Mouse (Mus musculus) forebrain, postnatal 0 days (tissue): ENCODE measurements around the gene Zbtb32. TPM values are rescaled to one million over a fixed set of nuclear protein-coding genes. Genes with fewer than 3 reads are reported as not detected.

Experiments
- ATAC-seq: fragments of 200-750 bp; cut with Nextera tagmentation; 2 replicates; pipeline ENCODE4 v1.8.0; 2017; ENCODE audit warnings: mild to moderate bottlenecking, moderate library complexity
- DNase-seq: peaks from one replicate; pipeline ENCODE4 v3.0.0-alpha.2; 2015
- H3K27ac ChIP-seq: fragments of 300-500 bp; sonication (generic); 2 replicates; pipeline ENCODE4 v1.5.1; 2014; ENCODE audit warnings: low read depth, mild to moderate bottlenecking, antibody characterized with exemption, low read length, moderate library complexity, mixed read lengths
- H3K27me3 ChIP-seq: fragments of 300-500 bp; sonication (generic); 2 replicates; pipeline ENCODE4 v1.6.1; 2014; ENCODE audit warnings: mild to moderate bottlenecking, low read length, mixed read lengths; ENCODE audit not compliant: insufficient read depth
- H3K36me3 ChIP-seq: fragments of 300-500 bp; sonication (generic); 2 replicates; pipeline ENCODE4 v1.6.1; 2014; ENCODE audit warnings: mild to moderate bottlenecking, moderate library complexity; ENCODE audit not compliant: insufficient read depth
- H3K4me1 ChIP-seq: fragments of 300-500 bp; sonication (generic); 2 replicates; pipeline ENCODE4 v1.6.1; 2014; ENCODE audit warnings: antibody characterized with exemption; ENCODE audit not compliant: insufficient read depth
- H3K4me2 ChIP-seq: fragments of 300-500 bp; sonication (generic); 2 replicates; pipeline ENCODE4 v1.6.1; 2014; ENCODE audit warnings: low read depth, mild to moderate bottlenecking, moderate library complexity
- H3K4me3 ChIP-seq: fragments of 300-500 bp; sonication (generic); 2 replicates; pipeline ENCODE4 v1.5.1; 2014; ENCODE audit warnings: low read depth, low read length, mixed read lengths
- H3K9ac ChIP-seq: fragments of 300-500 bp; sonication (generic); 2 replicates; pipeline ENCODE4 v1.6.1; 2014; ENCODE audit warnings: mild to moderate bottlenecking
- H3K9me3 ChIP-seq: fragments of 300-500 bp; sonication (generic); 2 replicates; pipeline ENCODE4 v1.6.1; 2016; ENCODE audit warnings: low read length
- CTCF ChIP-seq: sonication (generic); IDR thresholded peaks from 2 replicates; pipeline ENCODE4 v1.5.1; 2016; ENCODE audit warnings: antibody characterized with exemption, control low read depth, low read depth
- WGBS: fragments of 180-500 bp; shearing (Covaris S2); extraction: QIAGEN DNeasy Blood & Tissue Kit; methylation state at CpG from one replicate; pipeline ENCODE4 v1.1.7; 2014; 5-methylcytosine and 5-hydroxymethylcytosine counted together
- polyA plus RNA-seq: library from polyadenylated mRNA; unstranded; fragments of >200 nt; fragmentation: Nextera tagmentation; extraction: Ambion mirVana; gene quantifications from 2 replicates; pipeline ENCODE4 v1.2.1, GENCODE M21; 2015
- total RNA-seq: library from RNA; depleted of rRNA; stranded (reverse); fragments of >200 nt; gene quantifications from 2 replicates; pipeline ENCODE4 v1.2.3, GENCODE M21; 2014

Zbtb32 gene
- total and polyA plus RNA-seq, 2 experiments from 2014 or later, result 0.17 TPM; not detected in 1

GRCm38 (mm10) chr7:30553810-30554584 is 44.7 kb downstream of the Zbtb32 start:
- Histone ChIP-seq H3K27ac (no peak overlapping the region), H3K27me3 (no peaks in the 10 kb centered on the region), H3K9ac (peak overlapping the region; percentile 44; the same call in 1 of the 2 replicates), H3K36me3 (peaks cover 32% of the 10 kb centered on the region), H3K4me2 (peak overlapping the region; percentile 75), H3K4me3 (no peak overlapping the region), H3K9me3 (no peaks in the 10 kb centered on the region), H3K4me1 (peaks cover 19% of the 10 kb centered on the region; the same call in 1 of the 2 replicates)
- ATAC-seq, result no peak
- TF ChIP-seq CTCF, result no peak
- 87% methylated on average over 22 of the region's 22 CpGs for WGBS
- DNase-seq, result no peak

- peak overlapping the region; percentile 44 for H3K9ac ChIP-seq
- DNase-seq (no peak), ATAC-seq (no peak)
- peak overlapping the region; percentile 75 for H3K4me2 ChIP-seq
- peak overlapping the region; percentile 55 for H3K4me3 ChIP-seq
- H3K9me3 ChIP-seq, result no peaks in the 10 kb centered on the region
- H3K27me3 ChIP-seq, result no peaks in the 10 kb centered on the region
- H3K27ac ChIP-seq, result peak overlapping the region; percentile 73
- TF ChIP-seq CTCF, result no peak
- peaks cover 36% of the 10 kb centered on the region for H3K36me3 ChIP-seq
- WGBS, result 2% methylated on average over 23 of the region's 23 CpGs
- peaks cover 10% of the 10 kb centered on the region; the same call in 1 of the 2 replicates for H3K4me1 ChIP-seq
These were observed 45.6 kb downstream of the Zbtb32 start for GRCm38 (mm10) chr7:30553021-30553589.

- no peaks in the 10 kb centered on the region for H3K9me3 ChIP-seq
- H3K36me3 ChIP-seq, result peaks cover 36% of the 10 kb centered on the region
- DNase-seq, result peak; percentile 99
- peaks cover 10% of the 10 kb centered on the region; the same call in 1 of the 2 replicates for H3K4me1 ChIP-seq
- no peaks in the 10 kb centered on the region for H3K27me3 ChIP-seq
- peak within 1 kb of the TSS; percentile 53 for H3K9ac ChIP-seq
- peak; percentile 23; the same call in 1 of the 2 replicates for TF ChIP-seq CTCF
- peak within 1 kb of the TSS; percentile 93 for H3K27ac ChIP-seq
- peak within 1 kb of the TSS; percentile 75 for H3K4me2 ChIP-seq
- peak; percentile 97 for ATAC-seq
- WGBS, result 2% methylated on average over 44 of the region's 44 CpGs
- peak within 1 kb of the TSS; percentile 55 for H3K4me3 ChIP-seq
These were observed 46.3 kb downstream of the Zbtb32 start, which contains the start of the genes Hspb6 and Proser3 for GRCm38 (mm10) chr7:30552102-30553020. TSS of gene Hspb6 (plus strand) at chr7:30552178. TSS of gene Proser3 (minus strand) at chr7:30552299.

- Histone ChIP-seq H3K36me3 (peaks cover 28% of the 10 kb centered on the region), H3K4me2 (peak overlapping the region; percentile 75), H3K4me3 (peak overlapping the region; percentile 55), H3K27me3 (no peaks in the 10 kb centered on the region), H3K9me3 (no peaks in the 10 kb centered on the region), H3K9ac (peak overlapping the region; percentile 53), H3K27ac (peak overlapping the region; percentile 93), H3K4me1 (peaks cover 10% of the 10 kb centered on the region; the same call in 1 of the 2 replicates)
- 1% methylated on average over 10 of the region's 10 CpGs for WGBS
- peak; percentile 63 for TF ChIP-seq CTCF
- DNase-seq (no peak), ATAC-seq (peak; percentile 73)
These were observed 47.1 kb downstream of the Zbtb32 start for GRCm38 (mm10) chr7:30551445-30552101.

GRCm38 (mm10) chr7:30550603-30551002 is 48.1 kb downstream of the Zbtb32 start:
- Histone ChIP-seq H3K9me3 (no peaks in the 10 kb centered on the region), H3K36me3 (peaks cover 26% of the 10 kb centered on the region), H3K4me2 (no peak overlapping the region), H3K4me1 (peaks cover 10% of the 10 kb centered on the region; the same call in 1 of the 2 replicates), H3K27ac (no peak overlapping the region), H3K4me3 (no peak overlapping the region), H3K9ac (no peak overlapping the region), H3K27me3 (no peaks in the 10 kb centered on the region)
- ATAC-seq, result no peak
- DNase-seq, result no peak
- no peak for TF ChIP-seq CTCF
- WGBS, result 95% methylated on average over 1 of the region's 1 CpGs

GRCm38 (mm10) chr7:30549880-30550279 is 48.8 kb downstream of the Zbtb32 start:
- peaks cover 19% of the 10 kb centered on the region for H3K36me3 ChIP-seq
- no peak overlapping the region for H3K4me3 ChIP-seq
- H3K4me1 ChIP-seq, result peaks cover 10% of the 10 kb centered on the region; the same call in 1 of the 2 replicates
- WGBS, result 88% methylated on average over 2 of the region's 2 CpGs
- H3K27me3 ChIP-seq, result no peaks in the 10 kb centered on the region
- H3K27ac ChIP-seq, result no peak overlapping the region
- no peak for ATAC-seq
- no peak overlapping the region for H3K9ac ChIP-seq
- no peak overlapping the region for H3K4me2 ChIP-seq
- no peaks in the 10 kb centered on the region for H3K9me3 ChIP-seq
- no peak for DNase-seq
- no peak for TF ChIP-seq CTCF
